Mouse (Mus musculus) adrenal gland, postnatal 10 days (tissue): Measurements from ENCODE around the gene Gm5862. TPM values are rescaled to one million over a fixed set of nuclear protein-coding genes. Genes with fewer than 3 reads are reported as not detected.
"Not testable (repeated sequence)": the region's sequence is repeated elsewhere in the genome, so short reads cannot be mapped to it uniquely, and the experiment has no call there.

Source experiments
- DNase-seq: peaks from one replicate; pipeline ENCODE4 v3.0.0; 2021; ENCODE audit warnings: mixed read lengths
- long read RNA-seq, 2 experiments: library from polyadenylated mRNA; stranded (forward); transcript quantifications; one replicate each; pipeline ENCODE4 v2.0.0; 2021
- total RNA-seq, 2 experiments: library from RNA; stranded (reverse); gene quantifications; 2 replicates each; pipeline ENCODE4 v1.2.3; 2021

The Gm5862 gene
- not detected for total RNA-seq
- long read RNA-seq, experiment 1: 0 reads
- long read RNA-seq, experiment 2: 0 reads

- DNase-seq: not testable (repeated sequence)
These were observed at the start of gene Gm5862 for GRCm38 (mm10) chr5:26022816-26023215. Gene Gm5862, minus strand, starts transcription at chr5:26022916.

DNA sequence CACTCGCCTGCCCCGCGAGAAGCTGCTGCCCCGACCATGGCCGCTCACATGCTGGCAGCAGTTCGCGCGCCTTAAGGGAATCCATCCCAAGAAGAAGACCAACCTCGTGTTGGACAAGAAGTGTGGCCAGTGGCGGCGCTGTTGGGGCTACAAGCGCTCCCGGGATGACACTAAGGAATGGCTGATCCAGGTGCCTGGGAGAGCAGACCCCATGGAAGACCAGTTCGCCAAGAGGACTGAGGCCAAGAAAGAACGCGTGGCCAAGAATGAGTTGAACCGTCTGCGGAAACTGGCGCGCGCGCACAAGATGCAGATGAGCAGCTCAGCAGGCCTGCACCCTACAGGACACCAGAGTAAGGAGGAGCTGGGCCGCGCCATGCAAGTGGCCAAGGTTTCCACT, 48.0 kb upstream of the Gm5862 start:
- no peak for DNase-seq

GRCm38 (mm10) chr5:26058481-26058880, 35.8 kb upstream of the Gm5862 start, which contains the start of gene Gm7347:
Gene Gm7347, minus strand, starts transcription at chr5:26058581.
- not testable (repeated sequence) for DNase-seq

- not testable (repeated sequence) for DNase-seq
These were observed 16.7 kb upstream of the Gm5862 start, which contains the start of gene Speer4a for GRCm38 (mm10) chr5:26039458-26039857. Gene Speer4a, minus strand, starts transcription at chr5:26039558.

GRCm38 (mm10) chr5:26007697-26008096, 15.0 kb downstream of the Gm5862 start:
- DNase-seq: not testable (repeated sequence)

DNA sequence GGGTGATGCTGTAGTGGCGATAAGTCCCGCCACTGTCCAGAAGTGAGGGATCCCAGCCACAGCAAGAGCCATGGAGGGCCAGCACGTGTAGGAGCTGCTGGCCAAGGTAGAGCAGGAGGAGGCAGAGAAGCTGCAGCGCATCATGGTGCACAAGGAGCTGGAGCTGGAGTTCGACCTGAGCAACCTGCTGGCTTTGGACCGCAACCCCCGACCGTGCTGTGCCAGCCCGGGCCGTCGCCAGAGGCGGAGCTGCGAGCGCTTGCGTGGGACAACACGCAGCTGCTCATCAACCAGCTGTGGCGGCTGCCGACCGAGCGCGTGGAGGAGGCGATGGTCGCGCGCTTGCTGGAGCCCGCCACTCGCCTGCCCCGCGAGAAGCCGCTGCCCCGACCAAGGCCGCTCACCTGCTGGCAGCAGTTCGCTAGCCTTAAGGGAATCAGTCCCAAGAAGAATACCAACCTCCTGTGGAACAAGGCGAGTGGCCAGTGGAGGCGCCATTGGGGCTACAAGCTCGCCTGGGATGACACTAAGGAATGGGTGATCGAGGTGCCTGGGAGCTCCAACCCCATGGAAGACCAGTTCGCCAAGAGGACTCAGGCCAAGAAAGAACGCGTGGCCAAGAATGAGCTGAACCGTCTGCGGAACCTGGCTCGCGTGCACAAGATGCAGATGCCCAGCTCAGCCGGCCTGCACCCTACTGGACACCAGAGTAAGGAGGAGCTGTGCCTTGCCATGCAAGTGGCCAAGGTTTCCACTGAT, 15.6 kb downstream of the Gm5862 start:
- DNase-seq: peak; percentile 29

GRCm38 (mm10) chr5:26004698-26005097, 18.0 kb downstream of the Gm5862 start, which contains the start of gene Gm1979:
Gene Gm1979, minus strand, starts transcription at chr5:26004798.
- DNase-seq: not testable (repeated sequence)

- not testable (repeated sequence) for DNase-seq
These were observed 34.2 kb downstream of the Gm5862 start, which contains the start of gene Gm21698 for GRCm38 (mm10) chr5:25988550-25988949. Gene Gm21698, minus strand, starts transcription at chr5:25988650.

DNA sequence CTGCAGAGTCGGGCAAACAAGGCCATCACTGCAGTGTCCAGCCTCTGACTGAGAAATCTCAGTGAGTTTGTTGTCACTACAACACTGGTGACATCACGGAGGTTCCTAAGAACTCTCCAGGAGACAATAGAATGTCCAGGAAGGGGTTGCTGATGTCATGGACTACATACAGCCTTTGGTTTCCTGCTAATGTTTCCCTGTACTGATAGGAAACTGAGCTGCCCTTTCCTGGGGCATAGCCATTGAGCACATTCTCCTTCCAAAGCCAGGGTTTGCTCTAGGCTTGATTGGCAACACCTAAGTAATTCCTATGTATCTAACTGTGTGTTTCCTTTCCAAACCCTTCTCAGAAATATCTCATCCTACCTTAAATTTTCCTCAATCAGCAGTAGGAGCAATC, 50.2 kb downstream of the Gm5862 start, which contains the start of gene Gm21680:
Gene Gm21680, minus strand, starts transcription at position 101 of the 400 bp plus-strand sequence.
- not testable (repeated sequence) for DNase-seq

Other genes starting within 250 kb of the Gm5862 start
- gene Gm21663, start 80.5 kb downstream of the Gm5862 start, total RNA-seq: under 1 TPM in 1 of 2 experiments, not detected in 1; 0.12 TPM
- not detected for gene Gm21671, start 68.5 kb downstream of the Gm5862 start, total RNA-seq
- not detected for gene Gm21680, start 50.3 kb downstream of the Gm5862 start, total RNA-seq
- gene Gm21698, start 34.3 kb downstream of the Gm5862 start, total RNA-seq: not detected
- gene Gm1979, start 18.1 kb downstream of the Gm5862 start, total RNA-seq: not detected
- under 1 TPM in 1 of 2 experiments, not detected in 1; 0.18 TPM for gene Speer4a, start 16.6 kb upstream of the Gm5862 start, total RNA-seq
- gene Gm7347, start 35.7 kb upstream of the Gm5862 start, total RNA-seq: not detected
- gene Gm10471, start 66.4 kb upstream of the Gm5862 start, total RNA-seq: not detected
- not detected for gene 5031410I06Rik, start 82.4 kb upstream of the Gm5862 start, total RNA-seq
- gene Gm10220, start 98.5 kb upstream of the Gm5862 start, total RNA-seq: not detected
- under 1 TPM in 1 of 2 experiments, not detected in 1; 0.27 TPM for gene Gm7361, start 234.8 kb upstream of the Gm5862 start, total RNA-seq